Mouse (Mus musculus) olfactory bulb, adult 2 months (tissue): ENCODE measurements around the gene Atoh8.

ENCODE experiments used
- CTCF ChIP-seq: fragments of 200-500 bp; IDR thresholded peaks from 2 replicates; pipeline ENCODE4 v1.5.1; 2012; ENCODE audit warnings: low read depth, mild to moderate bottlenecking, low read length, moderate library complexity; ENCODE audit not compliant: insufficient read depth
- POLR2A ChIP-seq: fragments of 200-500 bp; IDR thresholded peaks from 2 replicates; pipeline ENCODE4 v1.6.1; 2012; ENCODE audit warnings: mild to moderate bottlenecking, low read depth, low read length, moderate library complexity; ENCODE audit not compliant: insufficient read depth

DNA sequence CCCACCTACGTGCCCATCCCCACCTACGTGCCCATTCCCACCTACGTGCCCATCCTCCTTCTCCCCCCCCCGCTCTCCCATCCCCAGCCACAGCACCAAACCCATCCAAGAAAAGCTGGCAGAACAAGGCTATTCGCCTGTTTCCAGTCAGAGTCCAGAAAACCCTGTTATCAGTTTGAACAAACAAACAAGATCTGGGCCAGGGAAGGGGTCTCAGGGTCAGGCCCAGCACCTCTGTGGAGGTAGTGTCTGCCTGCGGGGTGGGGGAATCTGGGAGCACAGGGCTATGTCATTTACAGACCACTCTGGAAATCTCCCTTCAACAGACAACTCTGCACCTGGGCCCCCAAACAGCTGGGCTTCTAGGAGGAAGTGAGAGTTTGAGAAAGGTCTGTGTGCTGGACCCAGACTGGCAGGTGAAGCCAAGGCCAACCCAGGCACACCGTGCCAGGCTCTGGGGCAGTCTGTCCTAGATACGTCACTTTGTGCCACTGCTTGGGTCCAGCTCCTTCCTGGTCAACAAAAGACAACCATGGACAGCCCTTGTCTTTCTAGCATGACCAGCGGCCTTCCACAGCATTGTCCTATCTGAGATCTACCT lies 7.6 kb downstream of the Atoh8 start:
- TF ChIP-seq POLR2A (no peak), CTCF (no peak)
